Mouse (Mus musculus): ENCODE measurements around the gene Adgrb3.

DNA sequence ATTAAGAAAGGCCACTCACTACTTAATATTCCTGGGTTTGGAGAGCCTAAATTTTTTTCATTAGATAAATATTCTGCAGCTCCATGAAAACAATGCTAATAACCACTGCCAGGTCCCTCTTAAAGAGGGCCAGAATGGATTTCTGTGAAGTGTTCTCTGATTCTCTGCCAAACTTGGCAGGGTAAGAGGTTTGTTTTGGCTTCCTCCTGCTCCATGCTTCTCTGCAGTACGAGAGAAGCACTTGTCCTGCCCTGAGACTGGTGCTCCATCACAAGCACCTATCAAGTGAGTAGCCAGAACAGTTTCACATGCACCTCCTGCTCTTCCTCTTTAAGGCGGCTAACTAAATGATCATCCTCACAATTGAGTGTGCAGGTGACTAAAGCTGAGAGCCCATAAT is 771.9 kb downstream of the Adgrb3 start:
- no peak for TF ChIP-seq CTCF (IDR thresholded peaks at IDR 0.05; ENCODE audit: borderline replicate concordance, extremely low read depth, insufficient read depth, insufficient read length)
- no peak for TF ChIP-seq POLR2A (IDR thresholded peaks at IDR 0.05; ENCODE audit: borderline replicate concordance, extremely low read depth, insufficient read depth, insufficient read length, poor library complexity, severe bottlenecking)

All from brain, embryonic 14.5 days (tissue).